Mouse (Mus musculus) CD4-positive, CD25-positive, alpha-beta regulatory T cell, adult 2 months (primary cell): Measurements from ENCODE around the gene Scaf4.
"Not testable (repeated sequence)": the region's sequence is repeated elsewhere in the genome, so short reads cannot be mapped to it uniquely, and the experiment has no call there.

Experiments
- DNase-seq: peaks from one replicate; pipeline ENCODE4 v3.0.0-alpha.2; 2012; ENCODE audit warnings: low read depth, low spot score

Scaf4 gene

DNA sequence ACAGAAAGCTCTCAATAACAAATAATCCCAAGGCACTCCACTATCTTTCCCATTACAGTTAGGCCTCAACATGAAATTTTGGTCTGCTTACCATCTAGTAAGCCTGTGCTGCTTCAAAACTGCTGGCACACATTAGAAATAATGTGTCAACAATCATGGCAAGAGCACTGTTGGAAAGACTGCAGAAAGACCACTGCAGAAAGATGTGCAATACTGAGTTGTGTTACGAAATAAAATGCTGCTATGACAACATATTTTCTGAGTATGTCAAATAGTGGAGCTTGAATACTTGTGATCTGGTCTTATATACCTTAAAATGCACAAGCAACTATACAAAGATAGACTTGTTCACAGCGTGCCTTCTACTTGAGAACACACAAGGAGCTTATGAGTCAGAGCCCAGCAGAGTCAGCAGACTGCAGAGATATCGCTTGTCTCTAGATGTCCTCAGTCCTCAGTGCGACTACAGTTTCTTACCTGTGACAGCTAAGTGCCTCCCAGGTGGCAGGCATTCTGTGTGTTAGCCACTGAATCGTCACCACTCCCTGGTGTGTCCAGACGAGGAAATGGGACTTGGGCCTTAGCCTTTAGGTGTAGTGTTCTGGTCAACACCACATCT, 45.1 kb downstream of the Scaf4 start:
- DNase-seq: no peak

DNA sequence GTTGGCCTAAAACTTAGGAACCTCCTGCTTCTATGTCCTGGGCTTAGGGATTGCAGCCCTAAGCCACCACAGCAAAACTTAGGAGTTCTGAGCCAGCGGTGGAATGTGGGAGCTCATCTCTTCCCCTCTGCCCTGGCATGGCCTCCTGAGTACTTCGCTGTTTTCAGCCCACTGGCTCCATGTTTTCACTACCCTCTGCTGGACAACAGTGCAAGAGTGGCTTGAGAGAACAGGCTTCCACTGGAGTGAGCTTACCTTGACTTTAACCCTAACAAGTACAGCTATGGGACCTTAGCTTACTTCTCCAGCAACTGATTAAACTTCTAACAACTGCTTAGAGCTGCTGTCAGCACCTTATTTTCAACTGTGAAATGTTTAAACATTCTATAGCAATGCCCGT, 49.1 kb downstream of the Scaf4 start:
- no peak for DNase-seq

GRCm38 (mm10) chr16:90234617-90235016, 49.7 kb downstream of the Scaf4 start:
- DNase-seq: no peak

GRCm38 (mm10) chr16:90233702-90234101, 50.6 kb downstream of the Scaf4 start:
- DNase-seq: no peak

DNA sequence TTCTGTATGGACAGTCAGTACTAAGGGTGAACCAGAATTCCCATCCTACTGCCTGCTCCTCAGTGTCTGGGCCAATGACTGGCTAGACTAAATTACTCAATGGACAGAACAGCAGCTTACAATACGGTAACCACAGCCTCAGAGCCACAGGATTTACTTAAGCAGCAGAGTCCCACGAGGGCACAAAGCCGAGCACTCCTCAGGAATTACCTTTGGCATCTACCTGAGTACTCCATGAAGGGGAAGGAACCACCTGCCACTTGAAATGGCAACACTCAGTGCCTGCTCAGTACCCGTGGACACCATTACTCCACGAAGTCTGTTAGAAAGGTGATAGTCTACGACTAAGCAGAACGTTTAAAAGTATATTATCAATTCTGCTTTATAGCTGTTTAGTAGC, 53.0 kb downstream of the Scaf4 start:
- DNase-seq: no peak

DNA sequence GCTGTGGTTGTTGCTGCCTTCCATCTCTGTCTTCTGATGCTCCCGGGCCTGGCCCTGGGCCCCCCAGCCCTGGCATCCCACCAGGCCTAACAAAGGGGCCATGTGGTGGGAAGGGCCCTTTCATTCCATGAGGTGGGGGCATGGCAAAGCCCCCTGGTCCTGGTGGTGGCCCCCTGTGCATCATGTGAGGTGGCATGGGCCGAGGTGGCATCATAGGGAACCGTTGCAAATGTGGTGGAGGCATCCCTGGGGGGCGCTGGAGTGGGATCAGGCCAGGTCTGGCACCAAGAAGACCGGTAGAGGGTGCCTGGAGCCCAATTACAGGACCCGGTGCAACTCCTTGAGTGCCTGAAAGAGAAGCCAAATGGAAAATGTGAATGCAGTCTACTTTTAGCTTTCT, 54.4 kb downstream of the Scaf4 start:
- no peak for DNase-seq

- DNase-seq: peak; percentile 46
These were observed 62.7 kb downstream of the Scaf4 start for GRCm38 (mm10) chr16:90221441-90222070.

DNA sequence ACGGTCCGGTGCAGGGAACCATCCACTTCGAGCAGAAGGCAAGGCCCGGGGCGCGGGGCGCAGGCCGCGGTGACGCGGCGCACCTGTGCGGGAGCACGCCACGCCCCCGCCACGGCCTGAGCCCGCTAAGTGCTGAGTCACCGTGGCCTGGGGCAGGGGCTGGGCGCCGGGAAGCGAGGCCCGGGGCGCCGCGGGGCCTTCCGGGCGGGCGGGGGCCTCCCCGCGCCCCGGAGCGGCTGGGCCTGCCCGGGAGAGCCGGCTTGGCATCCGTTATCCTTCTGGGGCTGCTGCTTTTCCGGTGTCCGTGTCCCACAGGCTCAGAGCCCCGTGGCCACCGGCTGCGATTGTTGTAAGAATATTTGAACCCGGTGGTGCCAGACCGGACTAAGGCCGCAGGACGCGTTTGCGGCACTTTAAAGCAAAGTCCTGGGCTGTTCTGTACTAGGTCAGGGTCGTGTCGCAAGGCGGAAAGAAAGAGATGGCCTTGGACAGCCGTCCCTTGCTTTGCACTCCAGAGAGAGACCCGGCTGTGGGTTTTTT, 63.3 kb downstream of the Scaf4 start:
- no peak for DNase-seq

- DNase-seq: peak; percentile 97
These were observed 64.0 kb downstream of the Scaf4 start, which contains the start of gene Sod1 for GRCm38 (mm10) chr16:90220026-90220891. Gene Sod1 (plus strand): TSS chr16:90220754.

DNA sequence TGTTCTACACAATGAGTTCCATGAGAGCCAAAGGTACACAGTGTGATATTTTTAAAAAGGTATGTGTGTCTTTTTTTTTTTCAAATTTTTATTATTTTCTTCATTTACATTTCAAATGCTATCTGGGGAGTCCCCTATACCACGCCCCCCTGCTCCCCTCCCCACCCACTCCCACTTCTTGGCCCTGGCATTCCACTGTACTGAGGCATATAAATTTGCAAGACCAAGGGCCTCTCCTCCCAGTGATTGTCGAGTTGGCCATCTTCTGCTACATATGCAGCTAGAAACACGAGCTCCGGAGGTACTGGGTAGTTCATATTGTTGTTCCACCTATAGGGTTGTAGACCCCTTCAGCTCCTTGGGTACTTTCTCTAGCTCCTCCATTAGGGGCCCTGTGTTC, 64.9 kb downstream of the Scaf4 start:
- DNase-seq: not testable (repeated sequence)

- DNase-seq: no peak
These were observed 66.4 kb downstream of the Scaf4 start for GRCm38 (mm10) chr16:90217926-90218325.

- DNase-seq: no peak
These were observed 66.9 kb downstream of the Scaf4 start for GRCm38 (mm10) chr16:90217356-90217755.

- DNase-seq: no peak
These were observed 67.9 kb downstream of the Scaf4 start for GRCm38 (mm10) chr16:90216414-90216813.

GRCm38 (mm10) chr16:90215879-90216278, 68.4 kb downstream of the Scaf4 start:
- not testable (repeated sequence) for DNase-seq

DNA sequence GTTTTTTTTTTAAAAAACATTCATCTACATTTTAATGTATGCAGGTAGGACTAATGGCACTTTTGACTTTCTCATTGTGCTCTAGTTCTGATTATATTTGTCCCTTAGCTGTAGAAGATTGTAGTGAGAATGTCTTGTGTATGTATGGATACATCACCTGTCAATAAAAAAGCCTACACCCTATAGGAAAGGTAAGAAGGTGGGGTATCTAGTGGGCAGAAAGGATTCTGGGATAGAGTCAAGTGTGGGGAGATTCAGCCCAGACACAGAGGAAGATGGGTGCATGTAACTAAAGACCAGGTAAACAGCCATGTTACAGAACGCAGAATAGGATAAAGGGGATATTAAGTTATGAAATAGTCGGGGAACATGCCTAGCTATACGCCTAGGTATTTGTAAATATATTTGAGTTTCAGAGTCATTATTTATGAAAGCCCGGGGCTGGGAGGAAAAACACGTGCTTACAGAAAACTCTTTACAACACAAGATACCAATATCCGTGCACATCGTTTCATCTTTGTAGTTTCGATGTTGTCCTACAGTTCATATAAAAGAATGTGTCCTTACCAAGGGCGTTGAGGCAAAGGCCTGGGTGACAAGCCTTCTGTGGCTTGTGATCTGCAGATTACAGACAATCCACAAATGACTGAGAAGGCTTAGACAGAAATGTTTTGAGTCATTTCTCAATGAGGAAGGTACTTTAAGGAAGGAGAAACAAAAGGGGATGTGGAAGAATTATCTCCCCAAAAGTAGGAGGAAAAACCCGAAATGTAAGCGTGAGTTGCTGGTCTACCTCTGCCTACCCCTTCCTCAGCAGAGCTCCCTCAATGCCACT, 69.4 kb downstream of the Scaf4 start:
- no peak for DNase-seq

DNA sequence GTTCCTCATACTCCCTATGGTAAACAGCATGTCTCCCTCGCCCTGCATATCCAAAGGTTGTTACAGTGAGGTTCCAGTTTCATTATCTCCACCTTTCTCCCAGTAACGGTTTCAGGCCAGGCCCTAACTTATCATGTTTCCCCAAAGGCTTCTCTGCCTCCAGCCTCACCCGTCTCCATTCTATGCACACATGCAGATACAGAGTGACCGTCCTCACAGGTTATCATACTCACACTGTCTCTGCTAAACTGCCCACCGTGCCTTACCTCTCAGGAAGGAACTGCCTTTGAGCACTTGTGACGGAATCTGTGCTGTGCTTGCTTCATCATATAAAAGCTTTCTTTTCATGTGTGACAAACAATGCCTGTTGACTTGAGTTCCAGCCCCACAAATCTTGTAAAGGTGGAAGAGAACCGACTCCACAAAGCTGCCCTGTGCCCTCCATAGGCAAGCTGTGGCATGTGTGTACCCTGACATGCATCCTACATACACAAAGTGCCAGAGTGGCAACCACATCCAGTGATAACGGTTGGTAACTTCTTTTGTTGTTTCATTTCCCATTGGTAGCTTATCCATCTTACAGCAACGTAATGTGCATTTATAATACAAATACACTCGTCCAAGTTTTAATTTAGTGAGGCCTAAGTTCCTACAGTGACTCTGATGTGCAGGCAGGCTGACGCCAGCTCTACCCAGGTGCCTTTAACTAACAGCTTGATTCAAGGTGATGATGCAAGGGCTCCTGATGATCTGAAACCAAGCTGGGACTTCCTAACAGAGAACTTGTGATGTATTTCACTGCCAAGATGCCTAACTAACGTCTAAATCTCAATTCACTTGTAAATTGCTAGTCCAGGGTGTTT, 70.6 kb downstream of the Scaf4 start:
- DNase-seq: no peak

- no peak for DNase-seq
These were observed 72.5 kb downstream of the Scaf4 start for GRCm38 (mm10) chr16:90211767-90212166.

DNA sequence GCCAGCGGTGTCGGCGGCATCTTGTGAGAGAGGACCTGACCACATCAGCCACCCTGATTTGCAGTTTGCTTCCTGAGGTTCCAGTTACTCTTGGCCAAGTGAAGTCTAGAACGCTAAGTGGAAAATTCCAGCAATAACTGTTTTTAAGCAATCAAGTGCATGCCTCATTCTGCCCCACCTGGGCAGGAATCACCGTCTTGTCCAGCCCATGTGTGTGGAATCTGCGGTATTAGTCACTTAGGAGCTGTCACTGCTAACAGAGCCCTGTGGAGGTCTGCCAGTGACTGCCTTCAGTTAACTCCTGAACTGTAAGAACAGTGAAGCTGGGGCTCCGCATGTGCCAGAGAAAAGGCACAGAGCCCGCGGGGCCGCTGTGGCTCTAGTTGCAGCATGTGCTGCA, 73.6 kb downstream of the Scaf4 start:
- DNase-seq: no peak

- no peak for DNase-seq
These were observed 75.3 kb downstream of the Scaf4 start for GRCm38 (mm10) chr16:90208996-90209395.

GRCm38 (mm10) chr16:90204868-90205267, 79.4 kb downstream of the Scaf4 start:
- no peak for DNase-seq
